Mouse (Mus musculus): Measurements from ENCODE around the gene Anks3. TPM values are rescaled to one million over a fixed set of nuclear protein-coding genes. Genes with fewer than 3 reads are reported as not detected.

Gene Anks3
- polyA plus RNA-seq, 1 experiment from 2014 or later = 21.6 TPM

- Histone ChIP-seq H3K9me3 (ENCODE audit: control insufficient read depth, low read length) (no peaks in the 10 kb centered on the region), H3K27ac (replicated peaks) (no peak overlapping the region), H3K4me3 (ENCODE audit: low read depth, low read length) (no peak overlapping the region), H3K36me3 (ENCODE audit: control insufficient read depth, insufficient read depth, low read length) (peaks cover 21% of the 10 kb centered on the region), H3K9ac (ENCODE audit: low read length) (no peak overlapping the region), H3K4me1 (replicated peaks; ENCODE audit: control insufficient read depth, insufficient read depth) (0 out of 2 replicates have a peak, but pooled peaks cover 2% of the 10 kb centered on the region), H3K4me2 (replicated peaks; ENCODE audit: low read depth) (no peak overlapping the region), H3K27me3 (ENCODE audit: control insufficient read depth, insufficient read depth, low read length) (no peaks in the 10 kb centered on the region)
- ATAC-seq (ENCODE audit: low FRiP score, low TSS enrichment) = no peak
- 80% methylated on average over 2 of the region's 2 CpGs for WGBS
- no peak for DNase-seq (ENCODE audit: low spot score)
- TF ChIP-seq CTCF (IDR thresholded peaks at IDR 0.05; ENCODE audit: low read depth) (no peak), EP300 (optimal IDR thresholded peaks at IDR 0.05) (no peak)
These were observed 47.4 kb downstream of the Anks3 start for GRCm38 (mm10) chr16:4916608-4917007.

DNA sequence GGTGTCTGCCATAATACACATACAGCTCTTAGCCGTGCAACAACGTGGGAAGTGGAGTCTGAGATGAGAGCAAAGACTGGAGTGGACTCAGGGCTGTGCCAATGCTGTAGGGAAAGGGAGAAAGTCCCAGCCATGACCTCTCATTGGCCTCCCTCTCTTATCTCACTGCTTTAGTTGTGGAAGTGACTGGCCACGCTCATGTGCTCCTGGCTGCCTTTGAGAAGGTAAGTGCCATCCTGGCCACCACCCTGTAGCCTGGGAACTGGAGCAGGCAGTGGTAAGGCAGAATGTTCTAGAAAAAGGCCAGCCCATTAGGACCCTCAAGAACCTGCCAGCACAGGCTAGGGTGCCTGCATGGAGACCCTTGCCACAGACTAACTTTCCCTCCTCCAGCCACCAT lies 48.1 kb downstream of the Anks3 start:
- ATAC-seq (ENCODE audit: low FRiP score, low TSS enrichment) = 0 out of 2 replicates have a peak, but pooled peaks have one; percentile 9
- peaks cover 23% of the 10 kb centered on the region for H3K36me3 ChIP-seq (ENCODE audit: control insufficient read depth, insufficient read depth, low read length)
- H3K4me1 ChIP-seq (replicated peaks; ENCODE audit: control insufficient read depth, insufficient read depth) = 0 out of 2 replicates have a peak, but pooled peaks cover 2% of the 10 kb centered on the region
- no peak overlapping the region for H3K4me3 ChIP-seq (ENCODE audit: low read depth, low read length)
- WGBS = 86% methylated on average over 3 of the region's 3 CpGs
- no peak overlapping the region for H3K9ac ChIP-seq (ENCODE audit: low read length)
- no peak overlapping the region for H3K27ac ChIP-seq (replicated peaks)
- DNase-seq (ENCODE audit: low spot score) = no peak
- no peaks in the 10 kb centered on the region for H3K9me3 ChIP-seq (ENCODE audit: control insufficient read depth, low read length)
- no peaks in the 10 kb centered on the region for H3K27me3 ChIP-seq (ENCODE audit: control insufficient read depth, insufficient read depth, low read length)
- TF ChIP-seq CTCF (IDR thresholded peaks at IDR 0.05; ENCODE audit: low read depth) (no peak), EP300 (optimal IDR thresholded peaks at IDR 0.05) (no peak)
- no peak overlapping the region for H3K4me2 ChIP-seq (replicated peaks; ENCODE audit: low read depth)

- Histone ChIP-seq H3K36me3 (ENCODE audit: control insufficient read depth, insufficient read depth, low read length) (peaks cover 28% of the 10 kb centered on the region), H3K9me3 (ENCODE audit: control insufficient read depth, low read length) (no peaks in the 10 kb centered on the region), H3K27me3 (ENCODE audit: control insufficient read depth, insufficient read depth, low read length) (no peaks in the 10 kb centered on the region), H3K27ac (replicated peaks) (peak overlapping the region; percentile 87), H3K4me2 (replicated peaks; ENCODE audit: low read depth) (0 out of 2 replicates have a peak overlapping the region, but pooled peaks have one; percentile 6), H3K4me3 (ENCODE audit: low read depth, low read length) (no peak overlapping the region), H3K9ac (ENCODE audit: low read length) (no peak overlapping the region), H3K4me1 (replicated peaks; ENCODE audit: control insufficient read depth, insufficient read depth) (0 out of 2 replicates have a peak, but pooled peaks cover 2% of the 10 kb centered on the region)
- TF ChIP-seq CTCF (IDR thresholded peaks at IDR 0.05; ENCODE audit: low read depth) (peak; percentile 99), EP300 (optimal IDR thresholded peaks at IDR 0.05) (no peak)
- 33% methylated on average over 12 of the region's 12 CpGs for WGBS
- peak; percentile 63 for ATAC-seq (ENCODE audit: low FRiP score, low TSS enrichment)
- DNase-seq (ENCODE audit: low spot score) = peak; percentile 87
These were observed 49.9 kb downstream of the Anks3 start for GRCm38 (mm10) chr16:4913783-4914735.

DNA sequence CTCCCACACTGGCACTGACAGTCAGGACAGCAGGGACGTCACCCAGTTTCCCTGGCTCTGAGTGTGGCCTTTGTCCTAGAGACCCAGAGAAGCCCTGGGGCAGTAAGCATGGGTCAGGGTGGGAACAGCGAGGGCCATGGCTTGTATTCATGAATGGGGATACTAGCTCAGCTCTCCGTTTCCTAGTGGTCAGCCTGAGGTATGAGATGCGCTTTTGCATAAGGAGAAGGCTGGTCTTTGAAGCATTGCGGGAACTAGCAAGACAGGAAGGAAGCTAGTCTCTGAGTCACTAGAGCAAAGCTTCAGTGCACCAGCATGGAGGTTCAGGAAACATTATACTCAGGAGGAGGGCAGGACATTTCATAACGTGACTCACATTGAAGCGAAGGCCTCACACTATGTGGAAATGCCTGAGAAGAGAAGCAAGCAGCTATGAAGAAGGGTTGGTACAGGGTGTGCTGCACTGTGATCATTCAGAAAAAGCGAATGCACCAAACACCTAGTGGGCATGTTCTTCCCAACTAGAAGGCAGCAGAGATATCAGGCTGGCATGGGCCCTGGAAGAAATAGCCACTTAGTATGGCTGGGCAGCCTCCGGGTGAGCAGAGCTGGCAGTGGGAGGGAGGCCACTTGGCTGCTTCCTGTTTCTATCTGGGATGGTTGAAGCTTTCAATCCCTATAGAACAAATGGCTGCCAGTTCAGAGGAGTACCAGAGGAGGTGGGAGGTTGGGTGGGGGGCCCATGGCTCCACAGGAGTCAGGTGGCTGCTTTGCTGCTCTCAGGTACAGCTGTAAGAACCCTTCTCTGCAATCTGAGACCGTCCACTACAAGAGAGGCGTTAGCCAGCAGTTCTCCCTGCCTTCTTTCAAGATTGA lies 50.9 kb downstream of the Anks3 start:
- no peaks in the 10 kb centered on the region for H3K9me3 ChIP-seq (ENCODE audit: control insufficient read depth, low read length)
- peaks cover 22% of the 10 kb centered on the region for H3K36me3 ChIP-seq (ENCODE audit: control insufficient read depth, insufficient read depth, low read length)
- H3K4me2 ChIP-seq (replicated peaks; ENCODE audit: low read depth) = no peak overlapping the region
- 62% methylated on average over 11 of the region's 11 CpGs for WGBS
- no peak overlapping the region for H3K4me3 ChIP-seq (ENCODE audit: low read depth, low read length)
- 0 out of 2 replicates have a peak, but pooled peaks cover 2% of the 10 kb centered on the region for H3K4me1 ChIP-seq (replicated peaks; ENCODE audit: control insufficient read depth, insufficient read depth)
- ATAC-seq (ENCODE audit: low FRiP score, low TSS enrichment) (peak; percentile 67), DNase-seq (ENCODE audit: low spot score) (no peak)
- H3K9ac ChIP-seq (ENCODE audit: low read length) = no peak overlapping the region; the same call in 1 of the 2 replicates
- TF ChIP-seq EP300 (optimal IDR thresholded peaks at IDR 0.05) (no peak), CTCF (IDR thresholded peaks at IDR 0.05; ENCODE audit: low read depth) (peak; percentile 24; the same call in 1 of the 2 replicates)
- H3K27me3 ChIP-seq (ENCODE audit: control insufficient read depth, insufficient read depth, low read length) = no peaks in the 10 kb centered on the region
- H3K27ac ChIP-seq (replicated peaks) = peak overlapping the region; percentile 87

GRCm38 (mm10) chr16:4912074-4912648 lies 51.8 kb downstream of the Anks3 start:
- TF ChIP-seq EP300 (optimal IDR thresholded peaks at IDR 0.05) = no peak
- H3K4me3 ChIP-seq (ENCODE audit: low read depth, low read length) = no peak overlapping the region
- ATAC-seq (ENCODE audit: low FRiP score, low TSS enrichment) = no peak
- H3K27me3 ChIP-seq (ENCODE audit: control insufficient read depth, insufficient read depth, low read length) = no peaks in the 10 kb centered on the region
- H3K4me1 ChIP-seq (replicated peaks; ENCODE audit: control insufficient read depth, insufficient read depth) = 0 out of 2 replicates have a peak, but pooled peaks cover 2% of the 10 kb centered on the region
- H3K9me3 ChIP-seq (ENCODE audit: control insufficient read depth, low read length) = no peaks in the 10 kb centered on the region
- peaks cover 26% of the 10 kb centered on the region for H3K36me3 ChIP-seq (ENCODE audit: control insufficient read depth, insufficient read depth, low read length)
- WGBS = 75% methylated on average over 10 of the region's 10 CpGs
- peak overlapping the region; percentile 87; the same call in 1 of the 2 replicates for H3K27ac ChIP-seq (replicated peaks)
- H3K9ac ChIP-seq (ENCODE audit: low read length) = no peak overlapping the region
- no peak for DNase-seq (ENCODE audit: low spot score)
- no peak overlapping the region for H3K4me2 ChIP-seq (replicated peaks; ENCODE audit: low read depth)

Data from stomach, postnatal 0 days (tissue).